Mouse (Mus musculus): ENCODE measurements at regions not wholly inside any gene's neighbourhood (a gene's known extent, or its start where the extent isn't known, plus 50 kb on each side); places are given as distances from the start of the nearest gene placed in this dataset.

DNA sequence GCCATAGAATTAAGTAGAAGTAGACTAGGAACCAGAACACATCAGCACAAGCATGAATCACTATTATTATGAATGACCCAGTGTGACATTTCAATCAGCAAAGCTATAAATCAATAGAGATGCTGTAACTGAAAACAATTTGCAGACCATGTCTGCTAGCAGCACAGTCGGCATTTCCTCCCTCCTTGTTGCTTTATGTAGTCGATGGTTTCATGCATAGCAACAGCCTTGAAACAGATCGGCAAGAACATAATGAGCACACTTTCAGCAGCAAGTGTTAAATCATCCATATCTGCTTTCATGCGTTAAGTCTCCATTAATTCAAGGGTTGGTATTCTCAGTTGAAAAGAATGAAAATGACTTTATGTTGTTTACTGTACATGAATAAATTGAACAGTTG, 3669.2 kb downstream of the 9330182O14Rik start:
- TF ChIP-seq ZC3H11A (IDR thresholded peaks at IDR 0.05; ENCODE audit: borderline replicate concordance, low read depth, low read length) (no peak), HCFC1 (IDR thresholded peaks at IDR 0.05; ENCODE audit: borderline replicate concordance, insufficient read depth, low read length) (no peak), CHD2 (IDR thresholded peaks at IDR 0.05; ENCODE audit: low read depth, low read length) (no peak)

All from ES-E14 (cell line).